Mouse (Mus musculus) hindbrain, embryonic 13.5 days (tissue): ENCODE data around the gene Carmil2. TPM values are rescaled to one million over a fixed set of nuclear protein-coding genes. Genes with fewer than 3 reads are reported as not detected.

Experiments used
- ATAC-seq: fragments of 200-750 bp; cut with Nextera tagmentation; 2 replicates; pipeline ENCODE4 v1.8.0; 2017; ENCODE audit warnings: moderate TSS enrichment; ENCODE audit not compliant: low FRiP score
- H3K27ac ChIP-seq: fragments of 300-500 bp; sonication (generic); 2 replicates; pipeline ENCODE4 v1.5.1; 2015; ENCODE audit warnings: inconsistent platforms, mild to moderate bottlenecking, moderate library complexity
- H3K27me3 ChIP-seq: fragments of 300-500 bp; sonication (generic); 2 replicates; pipeline ENCODE4 v1.6.1; 2015; ENCODE audit warnings: mild to moderate bottlenecking, inconsistent platforms
- H3K36me3 ChIP-seq: fragments of 300-500 bp; sonication (generic); 2 replicates; pipeline ENCODE4 v1.6.1; 2015; ENCODE audit warnings: mild to moderate bottlenecking, inconsistent platforms
- H3K4me1 ChIP-seq: fragments of 300-500 bp; sonication (generic); replicated peaks from 2 replicates; pipeline ENCODE4 v1.6.1; 2015; ENCODE audit warnings: inconsistent platforms
- H3K4me2 ChIP-seq: fragments of 300-500 bp; sonication (generic); 2 replicates; pipeline ENCODE4 v1.6.1; 2015; ENCODE audit warnings: inconsistent platforms, mild to moderate bottlenecking, moderate library complexity
- H3K4me3 ChIP-seq: fragments of 300-500 bp; sonication (generic); 2 replicates; pipeline ENCODE4 v1.5.1; 2015; ENCODE audit warnings: mild to moderate bottlenecking, inconsistent platforms
- H3K9ac ChIP-seq: fragments of 300-500 bp; sonication (generic); 2 replicates; pipeline ENCODE4 v1.6.1; 2015; ENCODE audit warnings: mild to moderate bottlenecking, inconsistent platforms
- H3K9me3 ChIP-seq: fragments of 300-500 bp; sonication (generic); 2 replicates; pipeline ENCODE4 v1.6.1; 2016; ENCODE audit warnings: inconsistent platforms
- WGBS: fragments of 180-500 bp; shearing (Covaris S2); methylation state at CpG from one replicate; pipeline ENCODE4 v1.1.7; 2015; 5-methylcytosine and 5-hydroxymethylcytosine counted together
- polyA plus RNA-seq: library from polyadenylated mRNA; unstranded; fragments of >200 nt; fragmentation: Nextera tagmentation; extraction: Ambion mirVana; gene quantifications from 2 replicates; pipeline ENCODE4 v1.2.1, GENCODE M21; 2015

Gene Carmil2
- polyA plus RNA-seq, result 16.2 TPM in 2 replicates

DNA sequence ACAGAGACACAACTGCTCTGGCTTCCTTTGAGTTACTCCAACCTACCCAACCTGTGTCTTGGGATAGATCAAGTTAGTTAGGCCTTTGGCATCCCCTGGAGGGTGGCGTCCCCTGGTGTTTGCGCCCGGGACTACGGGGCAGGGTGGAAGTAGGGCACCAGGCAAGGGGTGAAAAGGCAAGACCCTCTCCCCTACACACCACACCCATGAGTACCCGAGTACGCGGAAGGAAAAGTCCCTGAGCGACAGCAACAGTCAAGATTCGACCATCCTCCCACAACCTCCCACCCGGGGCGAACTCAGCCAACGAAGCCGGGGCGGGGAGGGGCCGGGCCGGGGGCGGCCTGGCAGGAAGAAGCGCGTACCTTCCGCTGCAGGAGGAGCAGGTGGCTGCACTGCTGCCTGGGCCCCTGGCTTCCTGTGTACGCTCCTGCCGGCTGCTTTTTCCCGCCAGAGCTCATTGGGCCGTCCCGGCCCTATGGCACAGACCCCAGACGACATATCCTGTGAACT is at the start of gene Carmil2:
Carmil2 (plus strand) TSS at position 479 of the 513 bp plus-strand sequence.
- Histone ChIP-seq H3K4me2 (0 out of 2 replicates have a peak within 1 kb of the TSS, but pooled peaks have one; percentile 10), H3K27ac (no peak within 1 kb of the TSS), H3K4me1 (peaks cover 8% of the 10 kb centered on the region), H3K36me3 (peaks cover 33% of the 10 kb centered on the region), H3K9ac (no peak within 1 kb of the TSS), H3K27me3 (no peaks in the 10 kb centered on the region), H3K9me3 (no peaks in the 10 kb centered on the region), H3K4me3 (no peak within 1 kb of the TSS)
- peak; percentile 26; the same call in 1 of the 2 replicates for ATAC-seq
- 19% methylated on average over 24 of the region's 26 CpGs for WGBS

GRCm38 (mm10) chr8:105636963-105637510 is 49.0 kb upstream of the Carmil2 start, which contains the start of gene Agrp:
Gene Agrp (minus strand): TSS chr8:105637393.
- ATAC-seq, result peak; percentile 49
- H3K4me2 ChIP-seq, result peak within 1 kb of the TSS; percentile 94
- H3K9ac ChIP-seq, result peak within 1 kb of the TSS; percentile 99
- peak within 1 kb of the TSS; percentile 88 for H3K4me3 ChIP-seq
- no peaks in the 10 kb centered on the region for H3K27me3 ChIP-seq
- WGBS, result under 1% methylated on average over 49 of the region's 63 CpGs
- H3K9me3 ChIP-seq, result no peaks in the 10 kb centered on the region
- peak within 1 kb of the TSS; percentile 100 for H3K27ac ChIP-seq
- H3K4me1 ChIP-seq, result peaks cover 39% of the 10 kb centered on the region
- peaks cover under 1% of the 10 kb centered on the region; the same call in 1 of the 2 replicates for H3K36me3 ChIP-seq

- peak overlapping the region; percentile 94 for H3K4me2 ChIP-seq
- no peaks in the 10 kb centered on the region for H3K27me3 ChIP-seq
- H3K4me3 ChIP-seq, result peak overlapping the region; percentile 88
- H3K9ac ChIP-seq, result peak overlapping the region; percentile 99
- peaks cover 39% of the 10 kb centered on the region for H3K4me1 ChIP-seq
- ATAC-seq, result no peak
- no peaks in the 10 kb centered on the region for H3K36me3 ChIP-seq
- no peaks in the 10 kb centered on the region for H3K9me3 ChIP-seq
- peak overlapping the region; percentile 100 for H3K27ac ChIP-seq
- under 1% methylated on average over 11 of the region's 11 CpGs for WGBS
These were observed 48.5 kb upstream of the Carmil2 start for GRCm38 (mm10) chr8:105637601-105638041.

DNA sequence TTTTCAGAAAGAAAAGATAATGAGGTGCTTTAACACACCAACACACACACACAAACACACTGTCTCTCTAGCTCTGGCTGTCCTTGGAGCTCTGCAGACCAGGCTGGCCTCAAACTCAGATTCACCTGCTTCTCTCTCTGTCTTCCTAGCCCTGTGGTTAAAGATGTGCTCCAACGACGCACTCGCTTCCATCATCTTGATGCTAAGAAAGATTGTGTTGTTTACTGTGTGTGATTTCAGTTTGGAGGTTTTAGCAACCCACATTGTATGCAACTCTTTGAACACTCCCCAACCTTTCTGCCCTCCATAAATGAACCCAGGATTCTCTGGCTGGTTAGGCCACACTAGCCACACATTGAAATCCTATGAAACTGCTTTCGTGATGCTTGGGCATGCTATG is 47.6 kb upstream of the Carmil2 start:
- H3K4me1 ChIP-seq, result peaks cover 39% of the 10 kb centered on the region
- no peak overlapping the region; the same call in 1 of the 2 replicates for H3K27ac ChIP-seq
- ATAC-seq, result no peak
- WGBS, result 92% methylated on average over 4 of the region's 4 CpGs
- H3K36me3 ChIP-seq, result peaks cover 2% of the 10 kb centered on the region
- peak overlapping the region; percentile 88 for H3K4me3 ChIP-seq
- H3K9ac ChIP-seq, result peak overlapping the region; percentile 99; the same call in 1 of the 2 replicates
- H3K27me3 ChIP-seq, result no peaks in the 10 kb centered on the region
- H3K9me3 ChIP-seq, result no peaks in the 10 kb centered on the region
- H3K4me2 ChIP-seq, result peak overlapping the region; percentile 94

DNA sequence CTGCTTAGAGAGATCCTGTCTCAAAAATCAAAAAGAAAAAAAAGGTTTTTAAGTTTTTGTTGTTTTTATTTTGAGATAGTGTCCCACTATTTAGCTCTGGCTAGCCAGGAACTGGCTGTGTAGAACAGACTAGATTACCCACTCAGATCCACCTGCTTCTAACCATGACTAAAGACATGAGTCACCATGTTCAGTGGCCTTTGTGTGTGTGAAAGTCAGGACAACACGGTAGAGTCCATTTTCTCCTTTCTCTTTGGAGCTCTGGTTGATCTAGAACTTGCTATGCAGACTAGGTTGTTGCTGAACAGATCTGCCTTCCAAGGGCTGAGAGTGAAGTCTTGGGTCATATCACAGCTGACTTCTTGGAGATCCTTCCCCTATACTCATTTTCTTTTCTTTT is 46.2 kb upstream of the Carmil2 start:
- no peaks in the 10 kb centered on the region for H3K9me3 ChIP-seq
- no peak overlapping the region for H3K4me3 ChIP-seq
- H3K9ac ChIP-seq, result no peak overlapping the region
- peaks cover 38% of the 10 kb centered on the region for H3K4me1 ChIP-seq
- peaks cover 11% of the 10 kb centered on the region for H3K36me3 ChIP-seq
- no peak for ATAC-seq
- 0 out of 2 replicates have a peak overlapping the region, but pooled peaks have one; percentile 35 for H3K27ac ChIP-seq
- WGBS, result 67% methylated on average over 1 of the region's 1 CpGs
- no peaks in the 10 kb centered on the region for H3K27me3 ChIP-seq
- H3K4me2 ChIP-seq, result no peak overlapping the region

GRCm38 (mm10) chr8:105640511-105640910 is 45.6 kb upstream of the Carmil2 start:
- Histone ChIP-seq H3K27me3 (no peaks in the 10 kb centered on the region), H3K4me3 (no peak overlapping the region), H3K4me1 (peaks cover 32% of the 10 kb centered on the region), H3K9ac (no peak overlapping the region), H3K9me3 (no peaks in the 10 kb centered on the region), H3K4me2 (no peak overlapping the region), H3K36me3 (peaks cover 18% of the 10 kb centered on the region), H3K27ac (no peak overlapping the region)
- ATAC-seq, result no peak
- 84% methylated on average over 2 of the region's 2 CpGs for WGBS

GRCm38 (mm10) chr8:105645205-105645604 is 40.9 kb upstream of the Carmil2 start:
- 97% methylated on average over 1 of the region's 1 CpGs for WGBS
- Histone ChIP-seq H3K4me3 (no peak overlapping the region), H3K4me1 (peaks cover 4% of the 10 kb centered on the region; the same call in 1 of the 2 replicates), H3K9me3 (no peaks in the 10 kb centered on the region), H3K27ac (no peak overlapping the region), H3K4me2 (no peak overlapping the region), H3K36me3 (peaks cover 31% of the 10 kb centered on the region), H3K9ac (no peak overlapping the region), H3K27me3 (no peaks in the 10 kb centered on the region)
- no peak for ATAC-seq

DNA sequence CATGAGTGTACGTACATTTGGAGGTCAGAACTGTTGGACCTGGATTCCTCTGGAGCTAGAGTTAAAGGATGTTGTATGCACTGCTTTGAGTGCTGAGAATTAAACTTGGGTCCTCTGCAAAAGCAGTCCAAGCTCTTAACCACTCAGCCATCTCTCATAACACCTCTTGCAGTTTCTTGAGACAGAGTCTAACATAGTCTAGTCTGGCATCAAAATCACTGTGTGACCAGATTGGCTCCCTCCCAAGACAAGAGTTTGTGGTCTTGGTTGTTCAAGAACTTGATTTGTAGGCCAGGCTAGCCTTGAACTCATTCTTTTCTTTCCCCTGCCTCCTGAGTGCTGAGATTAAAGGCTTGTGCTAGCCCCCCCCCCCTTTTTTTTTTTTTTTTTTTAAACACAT is 37.1 kb upstream of the Carmil2 start:
- Histone ChIP-seq H3K27ac (no peak overlapping the region), H3K36me3 (peaks cover 37% of the 10 kb centered on the region), H3K9ac (no peak overlapping the region), H3K9me3 (no peaks in the 10 kb centered on the region), H3K4me1 (0 out of 2 replicates have a peak, but pooled peaks cover 3% of the 10 kb centered on the region), H3K4me3 (no peak overlapping the region), H3K4me2 (no peak overlapping the region), H3K27me3 (no peaks in the 10 kb centered on the region)
- no peak for ATAC-seq
- WGBS, result 100% methylated on average over 1 of the region's 1 CpGs

DNA sequence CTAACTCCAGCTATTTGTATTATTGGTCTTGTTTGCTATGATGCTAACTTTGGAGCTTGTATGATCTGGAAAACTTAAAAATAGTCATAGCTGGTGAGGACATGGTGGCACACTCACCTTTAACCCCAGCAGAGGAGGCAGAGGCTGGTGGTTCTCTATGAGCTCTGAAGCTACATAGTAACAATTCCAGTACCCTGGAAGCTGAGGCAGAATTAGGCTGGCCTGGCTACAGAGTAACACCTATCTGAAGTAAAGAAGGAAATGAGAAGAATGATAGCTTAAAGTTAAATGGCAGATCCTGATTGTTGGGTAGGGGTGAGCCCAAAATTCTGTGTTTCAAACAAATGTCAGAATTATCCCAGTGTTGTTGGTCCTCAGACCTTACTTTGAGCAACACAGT is 28.4 kb upstream of the Carmil2 start:
- Histone ChIP-seq H3K27me3 (no peaks in the 10 kb centered on the region), H3K9ac (no peak overlapping the region), H3K4me3 (no peak overlapping the region), H3K4me2 (no peak overlapping the region), H3K36me3 (peaks cover 15% of the 10 kb centered on the region), H3K4me1 (0 out of 2 replicates have a peak, but pooled peaks cover 6% of the 10 kb centered on the region), H3K9me3 (no peaks in the 10 kb centered on the region), H3K27ac (no peak overlapping the region)
- ATAC-seq, result no peak

GRCm38 (mm10) chr8:105661167-105661566 is 24.9 kb upstream of the Carmil2 start:
- Histone ChIP-seq H3K4me1 (0 out of 2 replicates have a peak, but pooled peaks cover 6% of the 10 kb centered on the region), H3K27ac (no peak overlapping the region), H3K4me2 (no peak overlapping the region), H3K27me3 (no peaks in the 10 kb centered on the region), H3K36me3 (peaks cover 24% of the 10 kb centered on the region), H3K9me3 (no peaks in the 10 kb centered on the region), H3K4me3 (no peak overlapping the region), H3K9ac (no peak overlapping the region)
- ATAC-seq, result no peak; the same call in 1 of the 2 replicates
- WGBS, result 87% methylated on average over 3 of the region's 3 CpGs

- Histone ChIP-seq H3K4me3 (no peak overlapping the region), H3K27ac (no peak overlapping the region), H3K9ac (no peak overlapping the region), H3K4me2 (no peak overlapping the region), H3K36me3 (peaks cover 93% of the 10 kb centered on the region), H3K27me3 (no peaks in the 10 kb centered on the region), H3K4me1 (no peaks in the 10 kb centered on the region), H3K9me3 (no peaks in the 10 kb centered on the region)
- no peak for ATAC-seq
- WGBS, result 89% methylated on average over 1 of the region's 1 CpGs
These were observed 8.2 kb upstream of the Carmil2 start for GRCm38 (mm10) chr8:105677891-105678290.

DNA sequence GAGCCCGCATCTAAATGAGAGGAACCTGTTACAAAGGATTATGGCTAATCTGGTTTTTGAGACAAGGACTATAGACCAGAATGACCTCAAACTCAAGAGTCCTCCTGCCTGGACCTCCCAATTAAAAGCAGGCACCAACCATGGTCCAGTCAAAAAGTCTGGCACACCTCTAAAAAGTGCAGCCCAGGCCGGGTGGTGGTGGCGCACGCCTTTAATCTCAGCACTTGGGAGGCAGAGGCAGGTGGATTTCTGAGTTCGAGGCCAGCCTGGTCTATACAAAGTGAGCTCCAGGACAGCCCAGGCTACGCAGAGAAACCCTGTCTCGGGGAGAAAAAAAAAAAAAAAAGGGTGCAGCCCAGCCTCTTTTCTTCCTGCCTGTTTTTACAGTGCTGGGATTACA is 749 bp upstream of the Carmil2 start:
- H3K4me2 ChIP-seq, result no peak overlapping the region
- H3K9ac ChIP-seq, result no peak overlapping the region
- H3K27ac ChIP-seq, result no peak overlapping the region
- WGBS, result 86% methylated on average over 7 of the region's 7 CpGs
- peaks cover 8% of the 10 kb centered on the region for H3K4me1 ChIP-seq
- H3K9me3 ChIP-seq, result no peaks in the 10 kb centered on the region
- H3K36me3 ChIP-seq, result peaks cover 38% of the 10 kb centered on the region
- H3K4me3 ChIP-seq, result no peak overlapping the region
- no peaks in the 10 kb centered on the region for H3K27me3 ChIP-seq
- no peak for ATAC-seq

DNA sequence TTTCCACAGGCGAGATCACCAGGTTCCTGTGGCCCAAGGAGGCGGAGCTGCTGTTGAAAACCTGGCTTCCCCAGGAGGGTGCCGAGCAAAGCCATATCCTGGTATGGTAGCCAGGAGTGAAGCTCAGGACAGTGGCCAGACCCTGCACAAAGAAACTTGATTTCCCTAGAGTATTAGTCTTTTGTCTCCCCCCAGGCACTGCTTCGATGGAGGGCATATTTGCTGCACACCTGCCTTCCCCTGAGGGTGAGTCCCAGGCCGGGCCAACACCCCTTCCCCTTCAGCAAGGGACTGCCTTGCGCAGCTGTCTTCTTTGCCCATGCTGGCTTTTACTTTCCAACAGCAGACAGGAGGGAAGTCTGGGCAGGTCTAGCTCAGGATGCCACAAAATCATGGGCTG is 477 bp downstream of the Carmil2 start:
- Histone ChIP-seq H3K4me2 (no peak overlapping the region), H3K27me3 (no peaks in the 10 kb centered on the region), H3K36me3 (peaks cover 26% of the 10 kb centered on the region), H3K9ac (no peak overlapping the region), H3K4me1 (peaks cover 8% of the 10 kb centered on the region), H3K9me3 (no peaks in the 10 kb centered on the region), H3K27ac (no peak overlapping the region), H3K4me3 (no peak overlapping the region)
- ATAC-seq, result no peak
- WGBS, result 62% methylated on average over 6 of the region's 6 CpGs
